Mouse (Mus musculus) small intestine, adult 2 months (tissue): Measurements from ENCODE around the gene Exoc2.

ENCODE experiments used
- CTCF ChIP-seq: fragments of 200-500 bp; IDR thresholded peaks from 2 replicates; pipeline ENCODE4 v1.5.1; 2012; ENCODE audit warnings: low read depth, mild to moderate bottlenecking, control low read depth, inconsistent platforms, low read length, moderate library complexity, mixed read lengths; ENCODE audit not compliant: insufficient replicate concordance, insufficient read length; ENCODE audit errors: extremely low read depth
- POLR2A ChIP-seq: fragments of 200-500 bp; IDR thresholded peaks from 2 replicates; pipeline ENCODE4 v1.6.1; 2012; ENCODE audit warnings: low read depth, mild to moderate bottlenecking, control low read depth, inconsistent platforms, low read length, moderate library complexity

DNA sequence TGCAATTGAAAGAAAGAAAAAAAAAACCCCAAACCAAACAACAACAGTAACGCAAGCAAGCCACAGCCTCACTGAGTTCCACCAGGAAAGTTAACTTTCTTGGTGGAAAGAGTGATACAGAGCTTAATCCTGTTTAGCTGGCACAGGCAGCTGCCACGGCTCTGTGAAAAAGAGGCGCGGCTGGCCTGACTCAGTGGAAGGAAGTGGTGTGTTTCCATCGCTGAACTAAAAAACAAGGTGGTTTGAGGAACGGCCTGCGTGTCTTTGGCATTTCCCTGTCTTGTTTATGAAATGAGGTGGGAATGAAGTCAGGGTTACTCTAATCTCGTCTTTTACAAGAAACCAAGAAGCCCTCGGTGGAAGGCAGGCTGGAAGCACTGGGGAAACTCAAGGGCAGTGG lies 181.6 kb downstream of the Exoc2 start:
- TF ChIP-seq CTCF, result no peak
- TF ChIP-seq POLR2A, result no peak
